Mouse (Mus musculus) activated CD4-positive, CD25-positive, alpha-beta regulatory T cell (primary cell): ENCODE results near the gene Pdcl. TPM values are rescaled to one million over a fixed set of nuclear protein-coding genes. Genes with fewer than 3 reads are reported as not detected.

Experiments used
- polyA plus RNA-seq, 2 experiments: library from polyadenylated mRNA; unstranded; fragments of 100-300 nt; shearing (Covaris generic); gene quantifications; one replicate each; pipeline ENCODE4 v1.2.1; 2017

Pdcl gene
- polyA plus RNA-seq: 10 to 100 TPM; 24.0 to 30.8 TPM

GRCm38 (mm10) chr2:37358633-37359540 is at the start of gene Pdcl:
Gene Pdcl (minus strand): TSS chr2:37359332.

DNA sequence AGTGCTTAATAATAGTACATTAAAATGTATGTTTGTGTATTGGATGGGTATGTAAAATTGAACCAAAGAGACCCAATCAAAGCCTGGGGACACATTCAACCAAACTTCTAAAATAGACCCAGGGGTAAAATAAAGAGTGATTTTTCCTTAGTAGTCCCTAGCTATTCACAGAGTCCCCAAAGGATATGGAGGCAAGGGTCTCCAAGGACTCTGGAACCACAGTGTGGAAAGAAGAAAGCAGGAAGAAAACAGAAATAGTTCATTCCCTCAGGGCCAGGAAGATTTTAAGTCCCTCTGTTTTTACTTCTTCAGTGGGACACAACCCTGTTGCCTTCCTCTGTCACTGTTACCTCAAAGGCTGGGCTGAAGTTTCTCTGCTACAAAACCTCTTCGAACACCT is 32.9 kb downstream of the Pdcl start, which contains the start of gene Olfr368:
Gene Olfr368, plus strand, starts transcription at position 301 of the 400 bp plus-strand sequence.

Other genes starting within 250 kb of the Pdcl start
- not detected for gene Olfr362, start 241.4 kb downstream of the Pdcl start, polyA plus RNA-seq
- gene Olfr364-ps1, start 220.0 kb downstream of the Pdcl start, polyA plus RNA-seq: not detected
- under 1 TPM in 1 of 2 experiments, not detected in 1; 0.04 TPM for gene Olfr365, start 171.1 kb downstream of the Pdcl start, polyA plus RNA-seq
- under 1 TPM in 1 of 2 experiments, not detected in 1; 0.04 TPM for gene Olfr366, start 147.8 kb downstream of the Pdcl start, polyA plus RNA-seq
- gene Olfr368, start 32.8 kb downstream of the Pdcl start, polyA plus RNA-seq: not detected
- 10 to 100 TPM; 34.9 to 39.5 TPM for gene Rc3h2, start 63.6 kb upstream of the Pdcl start, polyA plus RNA-seq
- 1 to 10 TPM; 4.2 to 4.3 TPM for gene Zbtb26, start 83.8 kb upstream of the Pdcl start, polyA plus RNA-seq
- 1 to 10 TPM; 4.8 to 5.0 TPM for gene Zbtb6, start 83.8 kb upstream of the Pdcl start, polyA plus RNA-seq
- gene Rabgap1, start 83.9 kb upstream of the Pdcl start, polyA plus RNA-seq: 10 to 100 TPM; 46.3 to 59.1 TPM
- gene Gpr21, start 157.0 kb upstream of the Pdcl start, polyA plus RNA-seq: 1 to 10 TPM in 1 of 2 experiments, under 1 TPM in 1; 0.69 to 2.4 TPM